Mouse (Mus musculus): ENCODE measurements around the gene Srp54a. TPM values are rescaled to one million over a fixed set of nuclear protein-coding genes. Genes with fewer than 3 reads are reported as not detected.

Gene Srp54a
- polyA plus RNA-seq, 1 experiment from 2014 or later, result 181 TPM

Other genes starting within 250 kb of the Srp54a start
- 270 and 280 TPM in 2 replicates for gene Cfl2, start 217.4 kb upstream of the Srp54a start, polyA plus RNA-seq (2014; fragmentation: Nextera tagmentation; extraction: Ambion mirVana)
- gene Gm20403, start 93.7 kb upstream of the Srp54a start, polyA plus RNA-seq (2014; fragmentation: Nextera tagmentation; extraction: Ambion mirVana), result not detected in 2 replicates
- 41.1 and 41.7 TPM in 2 replicates for gene Baz1a, start 65.9 kb upstream of the Srp54a start, polyA plus RNA-seq (2014; fragmentation: Nextera tagmentation; extraction: Ambion mirVana)
- gene 2700097O09Rik, start 152 bp upstream of the Srp54a start, polyA plus RNA-seq (2014; fragmentation: Nextera tagmentation; extraction: Ambion mirVana), result 36.8 and 37.9 TPM in 2 replicates
- 12.3 and 15.7 TPM in 2 replicates for gene Fam177a, start 44.2 kb downstream of the Srp54a start, polyA plus RNA-seq (2014; fragmentation: Nextera tagmentation; extraction: Ambion mirVana)
- gene Srp54b, start 74.8 kb downstream of the Srp54a start, polyA plus RNA-seq (2014; fragmentation: Nextera tagmentation; extraction: Ambion mirVana), result 52.3 and 61.7 TPM in 2 replicates
- gene 1700047I17Rik2, start 119.3 kb downstream of the Srp54a start, polyA plus RNA-seq (2014; fragmentation: Nextera tagmentation; extraction: Ambion mirVana), result 0.64 and 3.6 TPM in 2 replicates
- gene Srp54c, start 149.9 kb downstream of the Srp54a start, polyA plus RNA-seq (2014; fragmentation: Nextera tagmentation; extraction: Ambion mirVana), result 65.7 and 74.5 TPM in 2 replicates
- 15.6 and 16.0 TPM in 2 replicates for gene 1110008L16Rik, start 219.3 kb downstream of the Srp54a start, polyA plus RNA-seq (2014; fragmentation: Nextera tagmentation; extraction: Ambion mirVana)
- 28.4 and 35.8 TPM in 2 replicates for gene Ppp2r3c, start 222.7 kb downstream of the Srp54a start, polyA plus RNA-seq (2014; fragmentation: Nextera tagmentation; extraction: Ambion mirVana)